Mouse (Mus musculus): ENCODE results near the gene Gm49394. TPM values are rescaled to one million over a fixed set of nuclear protein-coding genes. Genes with fewer than 3 reads are reported as not detected.

The Gm49394 gene
- total RNA-seq, 2 experiments from 2014 or later = not detected

GRCm38 (mm10) chr7:142659181-142659681 lies 10.5 kb downstream of the Gm49394 start:
- ATAC-seq (ENCODE audit: poor library complexity, severe bottlenecking) = no peak

DNA sequence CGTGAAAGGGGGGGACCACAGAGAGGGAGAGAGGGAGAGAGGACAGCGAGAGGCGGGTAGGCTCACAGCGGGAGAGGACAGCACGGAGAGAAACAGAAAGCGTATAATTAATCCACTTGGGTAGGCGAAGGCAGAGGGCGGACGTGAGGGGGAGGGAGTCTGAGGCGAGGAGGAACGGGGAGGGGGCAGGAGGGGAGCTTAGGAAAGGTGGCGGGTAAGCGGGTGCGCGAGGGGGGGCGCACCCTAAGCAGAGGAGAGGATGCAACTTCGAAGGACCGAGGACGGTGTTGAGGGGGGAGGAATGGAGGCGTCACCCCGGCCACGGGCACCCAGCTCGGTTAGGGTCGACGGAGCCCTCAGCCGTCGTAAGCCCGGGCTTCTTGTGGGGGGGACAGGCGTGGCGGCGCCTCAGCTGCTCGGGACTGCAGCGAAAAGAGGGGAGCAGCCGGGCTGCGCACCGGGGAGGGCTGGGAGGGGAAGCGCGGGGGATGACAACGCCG lies 11.0 kb downstream of the Gm49394 start:
- ATAC-seq (ENCODE audit: poor library complexity, severe bottlenecking) = no peak

GRCm38 (mm10) chr7:142657821-142658614 lies 11.7 kb downstream of the Gm49394 start:
- ATAC-seq (ENCODE audit: poor library complexity, severe bottlenecking) = no peak

DNA sequence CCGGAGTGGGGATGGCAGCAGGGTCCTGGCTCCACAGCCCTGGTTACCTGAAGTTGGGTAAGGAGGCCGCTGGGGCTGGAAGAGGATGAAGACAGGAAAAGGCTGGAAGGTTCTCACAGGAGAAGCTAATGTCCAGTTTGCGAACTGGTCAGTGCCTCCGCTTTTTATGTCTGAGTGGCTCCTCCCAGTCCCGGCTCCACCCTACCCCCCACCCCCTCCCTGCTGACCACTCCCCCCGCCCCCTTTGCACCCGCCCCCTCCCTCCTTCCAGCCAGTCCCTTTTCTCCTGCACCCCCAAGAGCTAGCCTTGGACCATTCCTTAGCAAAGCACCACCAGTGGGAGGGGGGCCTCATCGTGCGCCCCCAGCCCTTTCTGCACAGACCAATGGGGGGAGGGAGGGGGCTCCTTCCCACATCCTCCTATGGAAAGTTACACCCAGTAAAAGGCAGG lies 12.4 kb downstream of the Gm49394 start:
- ATAC-seq (ENCODE audit: poor library complexity, severe bottlenecking) = no peak

GRCm38 (mm10) chr7:142656055-142656454 lies 13.7 kb downstream of the Gm49394 start:
- no peak for ATAC-seq (ENCODE audit: poor library complexity, severe bottlenecking)

GRCm38 (mm10) chr7:142655633-142656032 lies 14.1 kb downstream of the Gm49394 start:
- ATAC-seq (ENCODE audit: poor library complexity, severe bottlenecking) = no peak

DNA sequence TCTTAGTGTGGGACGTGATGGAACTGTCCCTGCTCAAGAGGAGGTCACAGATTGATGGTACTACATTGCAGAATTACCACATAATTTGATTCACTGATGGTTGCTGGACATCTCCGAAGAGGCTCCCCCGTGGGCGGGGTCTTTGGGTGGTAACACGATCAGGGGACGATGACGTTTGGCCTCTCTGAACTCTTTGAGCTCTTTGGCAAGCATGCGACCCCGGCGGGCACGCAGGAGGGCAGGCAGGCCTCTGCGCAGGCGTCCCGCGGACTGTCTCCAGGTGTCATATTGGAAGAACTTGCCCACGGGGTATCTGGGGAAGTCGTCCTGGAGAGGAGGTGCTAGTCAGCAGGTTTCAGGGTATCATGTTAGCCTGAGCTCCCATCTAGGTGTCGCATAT lies 16.0 kb downstream of the Gm49394 start:
- no peak for ATAC-seq (ENCODE audit: poor library complexity, severe bottlenecking)

- no peak for ATAC-seq (ENCODE audit: poor library complexity, severe bottlenecking)
Measured at GRCm38 (mm10) chr7:142646676-142647075, 23.1 kb downstream of the Gm49394 start.

DNA sequence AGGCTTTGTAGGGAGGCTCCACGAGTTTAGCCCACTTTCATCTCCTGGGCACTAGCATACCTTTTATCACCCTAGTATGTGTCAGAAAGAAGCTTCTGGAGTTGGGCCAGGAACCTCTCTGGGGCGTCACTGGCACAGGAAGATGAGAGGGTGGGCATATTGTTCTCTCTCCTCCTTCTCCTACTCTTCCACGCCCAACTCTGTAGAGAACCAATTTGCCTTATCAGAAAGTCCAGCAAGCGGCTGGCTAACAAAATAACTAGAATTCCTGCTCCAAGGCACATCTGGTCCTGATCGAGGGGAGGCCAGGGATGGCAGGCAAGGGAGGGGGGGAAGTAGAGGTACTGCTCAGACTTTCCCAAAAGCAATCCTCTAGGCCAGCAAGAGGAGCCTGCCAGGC lies 24.7 kb downstream of the Gm49394 start:
- ATAC-seq (ENCODE audit: poor library complexity, severe bottlenecking) = no peak

DNA sequence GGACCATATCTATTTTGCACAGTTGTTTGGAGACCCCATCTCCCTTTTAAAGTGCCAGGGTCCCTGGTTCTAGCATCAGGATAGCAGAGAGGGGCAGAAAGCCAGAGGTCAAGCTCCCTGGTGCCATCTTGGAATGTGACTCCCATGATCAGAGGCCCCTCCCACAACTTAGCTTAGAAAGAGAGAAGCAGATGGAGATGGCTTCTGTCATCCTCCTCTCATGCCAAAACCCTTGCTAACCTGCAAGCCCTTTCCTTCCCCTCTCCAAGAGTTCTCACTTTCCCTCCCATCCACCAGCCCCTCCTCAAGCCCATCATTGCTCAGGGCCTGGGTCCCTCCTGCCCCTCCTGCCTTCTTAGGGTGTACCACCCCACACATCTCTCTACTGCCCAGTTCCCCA lies 33.6 kb downstream of the Gm49394 start:
- no peak for ATAC-seq (ENCODE audit: poor library complexity, severe bottlenecking)

GRCm38 (mm10) chr7:142630691-142631090 lies 39.1 kb downstream of the Gm49394 start:
- ATAC-seq (ENCODE audit: poor library complexity, severe bottlenecking) = no peak

GRCm38 (mm10) chr7:142629806-142630205 lies 39.9 kb downstream of the Gm49394 start:
- ATAC-seq (ENCODE audit: poor library complexity, severe bottlenecking) = no peak

DNA sequence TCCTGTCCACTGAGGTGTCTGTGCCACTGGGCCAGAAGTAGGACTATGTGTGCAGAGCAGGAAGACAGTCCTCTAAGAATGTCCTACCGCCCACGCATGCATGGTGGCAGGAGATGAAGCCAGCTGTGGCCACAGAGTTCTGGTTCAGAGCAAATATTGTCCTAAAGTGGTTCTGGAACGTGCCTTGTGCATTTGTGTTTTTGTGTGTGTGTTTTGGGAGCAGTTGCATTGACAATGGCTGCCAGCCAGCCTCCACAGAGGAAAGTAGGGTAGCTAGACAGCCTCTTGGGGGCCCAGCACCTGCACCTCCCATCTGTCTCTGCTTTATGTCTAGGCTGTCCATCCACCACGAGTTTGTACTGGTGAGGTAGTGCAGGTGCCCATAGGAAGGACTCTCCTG lies 47.6 kb downstream of the Gm49394 start:
- ATAC-seq (ENCODE audit: poor library complexity, severe bottlenecking) = no peak

- ATAC-seq (ENCODE audit: poor library complexity, severe bottlenecking) = no peak
Measured at GRCm38 (mm10) chr7:142613077-142613476, 56.7 kb downstream of the Gm49394 start.

DNA sequence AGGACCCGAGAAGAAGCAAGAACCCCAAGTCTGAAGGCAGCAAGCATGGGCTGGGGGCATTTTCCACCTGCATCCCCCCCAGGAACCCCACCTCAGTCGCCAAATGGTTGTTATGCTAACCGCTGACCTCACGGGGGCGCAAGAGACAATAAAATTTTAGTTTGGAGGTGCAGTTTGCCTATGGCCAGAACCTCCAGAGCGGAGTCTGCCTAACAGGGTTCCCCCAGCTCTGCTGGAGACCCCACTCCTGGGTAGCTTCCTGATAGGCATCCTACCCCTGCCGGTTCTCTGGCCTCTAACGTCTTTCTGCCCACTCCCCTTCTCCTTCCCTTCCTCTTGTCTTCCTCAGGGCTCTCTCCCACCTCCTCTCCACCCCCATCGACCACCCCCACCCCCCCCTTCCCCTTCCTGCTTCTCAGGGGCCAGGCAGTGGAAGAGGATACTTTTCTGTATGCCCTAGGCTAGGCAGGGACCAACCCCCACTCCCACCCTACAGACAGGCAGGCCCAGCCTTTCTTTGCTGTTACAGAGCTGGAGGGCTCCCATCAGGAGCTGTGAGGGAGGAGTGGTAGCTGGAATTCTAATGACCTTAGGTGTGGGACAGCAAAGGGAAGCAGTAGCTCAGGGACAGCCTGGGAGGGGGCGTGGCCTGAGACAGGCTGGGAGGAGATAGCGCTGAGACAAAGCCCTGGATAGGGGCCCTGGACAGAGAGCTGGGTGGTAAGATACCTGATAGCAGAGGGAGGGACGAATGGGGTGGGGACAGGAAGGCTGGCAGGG lies 58.9 kb downstream of the Gm49394 start:
- peak; percentile 38; the same call in 1 of the 2 replicates for ATAC-seq (ENCODE audit: poor library complexity, severe bottlenecking)

GRCm38 (mm10) chr7:142600921-142601320 lies 68.8 kb downstream of the Gm49394 start:
- no peak for ATAC-seq (ENCODE audit: poor library complexity, severe bottlenecking)

Other genes with a start within 250 kb of the Gm49394 start
- gene Syt8, start 235.1 kb downstream of the Gm49394 start, total RNA-seq (2015) = 0.39 TPM in 1 of 2 replicates, not detected in the other
- gene Syt8, start 235.1 kb downstream of the Gm49394 start, total RNA-seq (2017) = not detected in 2 replicates
- gene Tnni2, start 228.1 kb downstream of the Gm49394 start, total RNA-seq (2015) = 18.8 and 20.9 TPM in 2 replicates
- gene Tnni2, start 228.1 kb downstream of the Gm49394 start, total RNA-seq (2017) = 25.6 and 27.6 TPM in 2 replicates
- 1,220 and 1,304 TPM in 2 replicates for gene Lsp1, start 209.1 kb downstream of the Gm49394 start, total RNA-seq (2015)
- gene Lsp1, start 209.1 kb downstream of the Gm49394 start, total RNA-seq (2017) = 1,314 and 1,552 TPM in 2 replicates
- 1.4 and 1.5 TPM in 2 replicates for gene Tnnt3, start 171.1 kb downstream of the Gm49394 start, total RNA-seq (2015)
- gene Tnnt3, start 171.1 kb downstream of the Gm49394 start, total RNA-seq (2017) = 3.7 and 3.9 TPM in 2 replicates
- gene Mrpl23, start 137.3 kb downstream of the Gm49394 start, total RNA-seq (2015) = 3.8 and 12.3 TPM in 2 replicates
- gene Mrpl23, start 137.3 kb downstream of the Gm49394 start, total RNA-seq (2017) = 37.2 and 52.6 TPM in 2 replicates
- gene Igf2, start 3.1 kb downstream of the Gm49394 start, total RNA-seq (2015) = 0.05 TPM in 1 of 2 replicates, not detected in the other
- not detected in 2 replicates for gene Igf2, start 3.1 kb downstream of the Gm49394 start, total RNA-seq (2017)
- not detected in 2 replicates for gene Ins2, start 73.4 kb upstream of the Gm49394 start, total RNA-seq (2015)
- gene Ins2, start 73.4 kb upstream of the Gm49394 start, total RNA-seq (2017) = not detected in 2 replicates

All from megakaryocyte, adult 5-6 weeks (primary cell).